Mouse (Mus musculus) thymus, postnatal 4 days (tissue): ENCODE results near the gene Cflar.

Experiments
- DNase-seq: peaks from one replicate; pipeline ENCODE4 v3.0.0; 2021

Cflar gene

GRCm38 (mm10) chr1:58713081-58713892 is 2.0 kb downstream of the Cflar start:
- peak; percentile 63 for DNase-seq

- peak; percentile 29 for DNase-seq
Observed at GRCm38 (mm10) chr1:58713893-58714231, 2.6 kb downstream of the Cflar start.

- no peak for DNase-seq
Observed at GRCm38 (mm10) chr1:58714361-58714760, 3.1 kb downstream of the Cflar start.

GRCm38 (mm10) chr1:58715536-58715935 is 4.2 kb downstream of the Cflar start:
- DNase-seq: no peak

GRCm38 (mm10) chr1:58716162-58716882 is 5.0 kb downstream of the Cflar start:
- peak; percentile 32 for DNase-seq

GRCm38 (mm10) chr1:58716883-58717220 is 5.5 kb downstream of the Cflar start:
- DNase-seq: peak; percentile 32

GRCm38 (mm10) chr1:58717589-58718270 is 6.4 kb downstream of the Cflar start:
- no peak for DNase-seq

- DNase-seq: peak; percentile 25
Observed at GRCm38 (mm10) chr1:58719356-58719945, 8.1 kb downstream of the Cflar start.

GRCm38 (mm10) chr1:58720090-58720489 is 8.8 kb downstream of the Cflar start:
- DNase-seq: peak; percentile 41

- peak; percentile 64 for DNase-seq
Observed at GRCm38 (mm10) chr1:58720988-58721387, 9.7 kb downstream of the Cflar start.

- DNase-seq: peak; percentile 42
Observed at GRCm38 (mm10) chr1:58722115-58722938, 11.0 kb downstream of the Cflar start.

- DNase-seq: no peak
Observed at GRCm38 (mm10) chr1:58723062-58723808, 11.9 kb downstream of the Cflar start.

- DNase-seq: no peak
Observed at GRCm38 (mm10) chr1:58723809-58724405, 12.6 kb downstream of the Cflar start.

GRCm38 (mm10) chr1:58724533-58724932 is 13.2 kb downstream of the Cflar start:
- DNase-seq: no peak

GRCm38 (mm10) chr1:58725095-58725494 is 13.8 kb downstream of the Cflar start:
- DNase-seq: no peak

- DNase-seq: no peak
Observed at GRCm38 (mm10) chr1:58725767-58726166, 14.5 kb downstream of the Cflar start.

- DNase-seq: no peak
Observed at GRCm38 (mm10) chr1:58727019-58727746, 15.9 kb downstream of the Cflar start.

GRCm38 (mm10) chr1:58727747-58728589 is 16.7 kb downstream of the Cflar start:
- no peak for DNase-seq

GRCm38 (mm10) chr1:58728590-58728868 is 17.2 kb downstream of the Cflar start:
- DNase-seq: no peak

- DNase-seq: no peak
Observed at GRCm38 (mm10) chr1:58733636-58734035, 22.3 kb downstream of the Cflar start.
